Mouse (Mus musculus): ENCODE data around the gene Gm42372. TPM values are rescaled to one million over a fixed set of nuclear protein-coding genes. Genes with fewer than 3 reads are reported as not detected.

The Gm42372 gene
- total RNA-seq, 1 experiment: 0.13 TPM

DNA sequence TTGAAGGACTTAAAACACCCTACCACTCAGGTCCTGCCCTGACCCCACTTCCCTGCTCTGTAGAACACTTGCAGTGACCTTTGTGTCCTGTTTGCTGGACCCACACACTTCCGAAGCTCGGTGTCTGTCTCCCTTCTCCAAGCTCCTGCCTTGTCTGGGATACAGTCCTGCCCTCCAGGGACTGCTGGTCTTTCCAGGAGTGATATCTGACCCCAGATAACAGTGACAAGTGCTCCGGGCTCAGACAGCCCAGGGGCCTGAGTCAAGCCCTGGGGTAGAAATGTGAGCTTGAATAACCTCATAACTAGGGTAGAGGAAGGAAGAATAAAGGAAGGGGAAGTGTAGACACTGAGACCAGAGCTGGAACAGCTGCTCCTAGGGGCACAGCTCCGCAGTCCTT, 40.8 kb downstream of the Gm42372 start:
- no peak for TF ChIP-seq ZNF384 (IDR thresholded peaks at IDR 0.05; ENCODE audit: low read depth, low read length)
- no peak overlapping the region for H3K9ac ChIP-seq (ENCODE audit: insufficient read depth, low read depth, low read length, poor library complexity, severe bottlenecking)
- no peak for DNase-seq (ENCODE audit: low read depth, low spot score)
- H3K27ac ChIP-seq (ENCODE audit: insufficient read depth, low read depth, low read length, poor library complexity, severe bottlenecking): no peak overlapping the region
- H3K36me3 ChIP-seq (ENCODE audit: control insufficient read depth, insufficient read depth, low read length, poor library complexity, severe bottlenecking): peaks cover 62% of the 10 kb centered on the region
- no peaks in the 10 kb centered on the region for H3K9me3 ChIP-seq (ENCODE audit: control insufficient read depth, insufficient read depth, low read depth, low read length)
- no peak overlapping the region for H3K4me3 ChIP-seq (ENCODE audit: insufficient read depth in 1 of 2, low read depth in 1 of 2, low read length in 2 of 2, poor library complexity in 1 of 2, severe bottlenecking in 1 of 2)
- H3K4me1 ChIP-seq (ENCODE audit: control insufficient read depth in 2 of 2, insufficient read depth in 2 of 2, low read length in 2 of 2, poor library complexity in 1 of 2): peaks cover 0 to 10% of the 10 kb centered on the region in 2 experiments; a peak in 2 of 4 replicates
- in situ Hi-C loops (cut with MboI; ENCODE audit: low sequenced_read_pairs in 2 of 2, unreplicated experiment in 2 of 2): no loop called here

GRCm38 (mm10) chr7:17024141-17024540, 41.3 kb downstream of the Gm42372 start:
- no peaks in the 10 kb centered on the region for H3K9me3 ChIP-seq (ENCODE audit: control insufficient read depth, insufficient read depth, low read depth, low read length)
- in situ Hi-C loops (cut with MboI; ENCODE audit: low sequenced_read_pairs in 2 of 2, unreplicated experiment in 2 of 2): no loop called here
- H3K27ac ChIP-seq (ENCODE audit: insufficient read depth, low read depth, low read length, poor library complexity, severe bottlenecking): no peak overlapping the region
- no peak for DNase-seq (ENCODE audit: low read depth, low spot score)
- H3K4me3 ChIP-seq (ENCODE audit: insufficient read depth in 1 of 2, low read depth in 1 of 2, low read length in 2 of 2, poor library complexity in 1 of 2, severe bottlenecking in 1 of 2): no peak overlapping the region
- H3K9ac ChIP-seq (ENCODE audit: insufficient read depth, low read depth, low read length, poor library complexity, severe bottlenecking): no peak overlapping the region
- peaks cover 0 to 13% of the 10 kb centered on the region in 2 experiments; a peak in 2 of 4 replicates for H3K4me1 ChIP-seq (ENCODE audit: control insufficient read depth in 2 of 2, insufficient read depth in 2 of 2, low read length in 2 of 2, poor library complexity in 1 of 2)
- TF ChIP-seq ZNF384 (IDR thresholded peaks at IDR 0.05; ENCODE audit: low read depth, low read length) (no peak), MAFK (IDR thresholded peaks at IDR 0.05; ENCODE audit: insufficient read depth, low read depth, low read length) (no peak), ZC3H11A (IDR thresholded peaks at IDR 0.05; ENCODE audit: borderline replicate concordance, low read depth, low read length) (no peak), CHD2 (IDR thresholded peaks at IDR 0.05; ENCODE audit: low read depth, low read length) (no peak), HCFC1 (IDR thresholded peaks at IDR 0.05; ENCODE audit: borderline replicate concordance, insufficient read depth, low read length) (no peak)
- H3K36me3 ChIP-seq (ENCODE audit: control insufficient read depth, insufficient read depth, low read length, poor library complexity, severe bottlenecking): peaks cover 62% of the 10 kb centered on the region

DNA sequence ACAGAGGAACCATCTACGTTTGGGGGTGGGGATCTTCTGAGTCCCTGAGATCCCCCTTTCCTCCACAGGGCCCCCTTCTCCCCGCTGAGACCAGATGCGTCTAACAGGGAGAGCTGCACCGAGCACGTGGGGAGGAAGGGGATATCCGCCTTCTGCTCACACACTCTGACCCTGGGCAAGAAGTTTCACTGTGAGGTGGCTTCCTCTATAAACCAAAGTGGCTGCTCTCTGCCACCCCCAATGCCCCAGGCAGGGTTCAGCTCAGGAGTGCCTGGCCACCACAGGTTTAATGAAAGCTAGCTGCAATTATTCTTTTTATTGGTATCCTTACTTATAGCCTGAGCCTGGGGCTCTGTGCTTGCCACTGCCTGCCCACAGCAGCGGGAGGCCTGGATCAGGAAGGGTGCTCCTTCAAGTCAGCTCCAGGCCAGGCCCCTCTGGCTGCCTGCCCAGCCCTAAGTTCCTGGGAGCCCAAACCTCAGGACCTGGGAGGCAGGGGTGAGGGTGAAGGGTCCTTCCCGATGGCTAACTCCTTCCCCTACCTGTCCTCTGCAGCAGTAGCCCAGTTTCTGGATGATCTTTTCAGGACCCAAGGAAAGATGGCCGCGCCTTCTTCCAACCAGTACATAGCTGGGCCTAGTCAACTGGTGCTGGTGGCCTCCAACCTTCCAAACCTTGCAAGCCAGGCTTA, 42.1 kb downstream of the Gm42372 start:
- peaks cover 0 to 14% of the 10 kb centered on the region in 2 experiments; a peak in 2 of 4 replicates for H3K4me1 ChIP-seq (ENCODE audit: control insufficient read depth in 2 of 2, insufficient read depth in 2 of 2, low read length in 2 of 2, poor library complexity in 1 of 2)
- in situ Hi-C loops (cut with MboI; ENCODE audit: low sequenced_read_pairs in 2 of 2, unreplicated experiment in 2 of 2): no loop called here
- peaks cover 54% of the 10 kb centered on the region for H3K36me3 ChIP-seq (ENCODE audit: control insufficient read depth, insufficient read depth, low read length, poor library complexity, severe bottlenecking)
- TF ChIP-seq HCFC1 (IDR thresholded peaks at IDR 0.05; ENCODE audit: borderline replicate concordance, insufficient read depth, low read length) (no peak), MAFK (IDR thresholded peaks at IDR 0.05; ENCODE audit: insufficient read depth, low read depth, low read length) (no peak), ZNF384 (IDR thresholded peaks at IDR 0.05; ENCODE audit: low read depth, low read length) (no peak), CHD2 (IDR thresholded peaks at IDR 0.05; ENCODE audit: low read depth, low read length) (no peak), ZC3H11A (IDR thresholded peaks at IDR 0.05; ENCODE audit: borderline replicate concordance, low read depth, low read length) (no peak)
- H3K27ac ChIP-seq (ENCODE audit: insufficient read depth, low read depth, low read length, poor library complexity, severe bottlenecking): no peak overlapping the region
- no peak overlapping the region for H3K9ac ChIP-seq (ENCODE audit: insufficient read depth, low read depth, low read length, poor library complexity, severe bottlenecking)
- DNase-seq (ENCODE audit: low read depth, low spot score): no peak
- no peaks in the 10 kb centered on the region for H3K9me3 ChIP-seq (ENCODE audit: control insufficient read depth, insufficient read depth, low read depth, low read length)
- no peak overlapping the region for H3K4me3 ChIP-seq (ENCODE audit: insufficient read depth in 1 of 2, low read depth in 1 of 2, low read length in 2 of 2, poor library complexity in 1 of 2, severe bottlenecking in 1 of 2)

GRCm38 (mm10) chr7:17025505-17025894, 42.6 kb downstream of the Gm42372 start:
- Histone ChIP-seq H3K4me3 (ENCODE audit: insufficient read depth in 1 of 2, low read depth in 1 of 2, low read length in 2 of 2, poor library complexity in 1 of 2, severe bottlenecking in 1 of 2) (no peak overlapping the region), H3K9ac (ENCODE audit: insufficient read depth, low read depth, low read length, poor library complexity, severe bottlenecking) (no peak overlapping the region; the same call in 1 of the 2 replicates), H3K4me1 (ENCODE audit: control insufficient read depth in 2 of 2, insufficient read depth in 2 of 2, low read length in 2 of 2, poor library complexity in 1 of 2) (peaks cover 0 to 14% of the 10 kb centered on the region in 2 experiments; a peak in 2 of 4 replicates), H3K27ac (ENCODE audit: insufficient read depth, low read depth, low read length, poor library complexity, severe bottlenecking) (no peak overlapping the region), H3K9me3 (ENCODE audit: control insufficient read depth, insufficient read depth, low read depth, low read length) (no peaks in the 10 kb centered on the region), H3K36me3 (ENCODE audit: control insufficient read depth, insufficient read depth, low read length, poor library complexity, severe bottlenecking) (peaks cover 49% of the 10 kb centered on the region)
- in situ Hi-C loops (cut with MboI; ENCODE audit: low sequenced_read_pairs in 2 of 2, unreplicated experiment in 2 of 2): no loop called here
- TF ChIP-seq CHD2 (IDR thresholded peaks at IDR 0.05; ENCODE audit: low read depth, low read length): no peak
- no peak for TF ChIP-seq ZNF384 (IDR thresholded peaks at IDR 0.05; ENCODE audit: low read depth, low read length)
- TF ChIP-seq MAFK (IDR thresholded peaks at IDR 0.05; ENCODE audit: insufficient read depth, low read depth, low read length): no peak
- no peak for TF ChIP-seq HCFC1 (IDR thresholded peaks at IDR 0.05; ENCODE audit: borderline replicate concordance, insufficient read depth, low read length)
- TF ChIP-seq ZC3H11A (IDR thresholded peaks at IDR 0.05; ENCODE audit: borderline replicate concordance, low read depth, low read length): no peak
- no peak for DNase-seq (ENCODE audit: low read depth, low spot score)

Data from ES-E14 (cell line).